Mouse (Mus musculus) spleen, adult 2 months (tissue): Measurements from ENCODE around the gene Foxa3.

Experiments
- CTCF ChIP-seq: fragments of 200-500 bp; IDR thresholded peaks from 2 replicates; pipeline ENCODE4 v1.5.1; 2011; ENCODE audit warnings: mild to moderate bottlenecking, inconsistent platforms; ENCODE audit not compliant: insufficient read depth, insufficient read length, insufficient replicate concordance; ENCODE audit errors: extremely low read depth
- POLR2A ChIP-seq: fragments of 200-500 bp; IDR thresholded peaks from 2 replicates; pipeline ENCODE4 v1.6.1; 2011; ENCODE audit warnings: low read depth, low read length, inconsistent platforms

DNA sequence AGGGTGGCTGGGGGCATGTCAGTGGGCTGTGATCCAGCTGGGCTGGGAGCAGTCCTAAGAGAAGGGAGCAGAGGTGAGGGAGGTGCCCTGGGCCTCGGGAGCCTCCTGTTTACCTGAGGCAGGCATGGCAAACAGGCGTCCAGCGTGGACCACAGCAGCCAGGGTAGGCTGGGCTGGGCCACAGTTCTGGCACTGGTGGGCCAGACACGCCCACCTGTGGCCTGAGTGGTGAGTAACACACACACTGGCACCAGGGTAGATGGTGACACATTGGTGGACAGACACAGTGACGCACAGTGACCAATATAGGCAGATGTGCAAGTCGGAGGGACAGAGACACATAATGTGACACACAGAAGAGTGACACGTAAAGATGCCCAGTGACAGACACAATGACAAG, 12.8 kb downstream of the Foxa3 start:
- no peak for TF ChIP-seq CTCF
- TF ChIP-seq POLR2A: no peak
